Mouse (Mus musculus): ENCODE data around the gene Top2a.

DNA sequence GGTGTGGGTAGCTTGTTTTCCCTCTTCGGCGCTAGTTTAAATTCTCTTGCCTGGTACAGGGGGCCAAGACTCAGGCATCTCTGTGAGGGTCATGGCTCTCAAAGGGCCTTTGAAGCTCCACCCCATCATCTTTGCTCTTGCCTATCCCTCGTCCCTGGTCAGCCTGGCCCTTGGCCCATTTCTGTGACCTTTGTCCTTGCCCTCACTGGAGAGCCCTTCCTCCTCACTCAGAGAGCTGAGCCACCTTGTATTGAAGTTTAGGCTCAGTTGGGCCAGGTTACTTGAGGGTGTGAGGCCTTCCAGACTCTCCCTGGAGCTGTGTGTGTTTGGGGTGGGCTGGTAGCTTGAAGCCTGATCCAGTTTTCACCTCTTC lies 78.4 kb downstream of the Top2a start:
- no peak for TF ChIP-seq GATA1 (IDR thresholded peaks at IDR 0.05; ENCODE audit: low read length)
- TF ChIP-seq TAL1 (IDR thresholded peaks at IDR 0.05; ENCODE audit: low read length) = no peak
